Mouse (Mus musculus) heart, embryonic 12.5 days (tissue): Measurements from ENCODE around the gene Gab1. TPM values are rescaled to one million over a fixed set of nuclear protein-coding genes. Genes with fewer than 3 reads are reported as not detected.
A peak's percentile ranks its signal among the peaks of the same experiment; 100 is the strongest.

ENCODE experiments used
- ATAC-seq: fragments of 200-750 bp; cut with Nextera tagmentation; 2 replicates; pipeline ENCODE4 v1.8.0; 2017; ENCODE audit warnings: moderate TSS enrichment, moderate library complexity; ENCODE audit not compliant: insufficient number of reproducible peaks, low FRiP score
- H3K27ac ChIP-seq: fragments of 300-500 bp; sonication (generic); 2 replicates; pipeline ENCODE4 v1.5.1; 2016; ENCODE audit warnings: mild to moderate bottlenecking, moderate library complexity; ENCODE audit not compliant: poor library complexity, severe bottlenecking
- H3K27me3 ChIP-seq: fragments of 300-500 bp; sonication (generic); replicated peaks from 2 replicates; pipeline ENCODE4 v1.6.1; 2016; ENCODE audit warnings: mild to moderate bottlenecking, moderate library complexity
- H3K36me3 ChIP-seq: fragments of 300-500 bp; sonication (generic); 2 replicates; pipeline ENCODE4 v1.6.1; 2016; ENCODE audit warnings: mild to moderate bottlenecking, moderate library complexity
- H3K4me1 ChIP-seq: fragments of 300-500 bp; sonication (generic); replicated peaks from 2 replicates; pipeline ENCODE4 v1.6.1; 2016; ENCODE audit warnings: mild to moderate bottlenecking
- H3K4me2 ChIP-seq: fragments of 300-500 bp; sonication (generic); 2 replicates; pipeline ENCODE4 v1.6.1; 2016; ENCODE audit warnings: mild to moderate bottlenecking, moderate library complexity
- H3K4me3 ChIP-seq: fragments of 300-500 bp; sonication (generic); 2 replicates; pipeline ENCODE4 v1.5.1; 2016; ENCODE audit warnings: mild to moderate bottlenecking
- H3K9ac ChIP-seq: fragments of 300-500 bp; sonication (generic); 2 replicates; pipeline ENCODE4 v1.6.1; 2016; ENCODE audit warnings: mild to moderate bottlenecking, moderate library complexity
- H3K9me3 ChIP-seq: fragments of 300-500 bp; sonication (generic); replicated peaks from 2 replicates; pipeline ENCODE4 v1.6.1; 2016; ENCODE audit warnings: mild to moderate bottlenecking, moderate library complexity
- WGBS: fragments of 180-500 bp; shearing (Covaris S2); methylation state at CpG from one replicate; pipeline ENCODE4 v1.1.7; 2016; 5-methylcytosine and 5-hydroxymethylcytosine counted together
- polyA plus RNA-seq: library from polyadenylated mRNA; unstranded; fragments of >200 nt; fragmentation: Nextera tagmentation; extraction: Ambion mirVana; gene quantifications from 2 replicates; pipeline ENCODE4 v1.2.1, GENCODE M21; 2016

The Gab1 gene
- polyA plus RNA-seq, 1 experiment from 2014 or later: 42.5 TPM

GRCm38 (mm10) chr8:80902354-80902753 is 22.0 kb upstream of the Gab1 start:
- Histone ChIP-seq H3K27ac (no peak overlapping the region), H3K4me3 (no peak overlapping the region), H3K9me3 (no peaks in the 10 kb centered on the region), H3K4me1 (0 out of 2 replicates have a peak, but pooled peaks cover 5% of the 10 kb centered on the region), H3K9ac (no peak overlapping the region), H3K27me3 (no peaks in the 10 kb centered on the region), H3K36me3 (no peaks in the 10 kb centered on the region), H3K4me2 (no peak overlapping the region)
- 57% methylated on average over 9 of the region's 9 CpGs for WGBS
- no peak for ATAC-seq

GRCm38 (mm10) chr8:80899364-80899763 is 19.0 kb upstream of the Gab1 start:
- no peak overlapping the region for H3K4me3 ChIP-seq
- no peak overlapping the region for H3K4me2 ChIP-seq
- 0 out of 2 replicates have a peak, but pooled peaks cover 3% of the 10 kb centered on the region for H3K9me3 ChIP-seq
- H3K9ac ChIP-seq: no peak overlapping the region
- H3K4me1 ChIP-seq: peaks cover 18% of the 10 kb centered on the region
- ATAC-seq: no peak
- no peaks in the 10 kb centered on the region for H3K36me3 ChIP-seq
- no peaks in the 10 kb centered on the region for H3K27me3 ChIP-seq
- no peak overlapping the region for H3K27ac ChIP-seq

- 0 out of 2 replicates have a peak, but pooled peaks cover 3% of the 10 kb centered on the region for H3K9me3 ChIP-seq
- peaks cover 13% of the 10 kb centered on the region for H3K4me1 ChIP-seq
- no peaks in the 10 kb centered on the region for H3K36me3 ChIP-seq
- H3K4me3 ChIP-seq: no peak overlapping the region
- WGBS: 65% methylated on average over 5 of the region's 5 CpGs
- no peak for ATAC-seq
- H3K4me2 ChIP-seq: no peak overlapping the region
- no peak overlapping the region for H3K9ac ChIP-seq
- no peaks in the 10 kb centered on the region for H3K27me3 ChIP-seq
- no peak overlapping the region for H3K27ac ChIP-seq
Observed at GRCm38 (mm10) chr8:80896026-80896425, 15.7 kb upstream of the Gab1 start.

- H3K4me2 ChIP-seq: peak overlapping the region; percentile 49
- H3K9ac ChIP-seq: no peak overlapping the region
- no peaks in the 10 kb centered on the region for H3K36me3 ChIP-seq
- ATAC-seq: 0 out of 2 replicates have a peak, but pooled peaks have one; percentile 45
- no peaks in the 10 kb centered on the region for H3K27me3 ChIP-seq
- 26% methylated on average over 6 of the region's 6 CpGs for WGBS
- H3K4me3 ChIP-seq: 0 out of 2 replicates have a peak overlapping the region, but pooled peaks have one; percentile 3
- H3K4me1 ChIP-seq: peaks cover 13% of the 10 kb centered on the region
- 0 out of 2 replicates have a peak, but pooled peaks cover 3% of the 10 kb centered on the region for H3K9me3 ChIP-seq
- H3K27ac ChIP-seq: no peak overlapping the region
Observed at GRCm38 (mm10) chr8:80895397-80895796, 15.1 kb upstream of the Gab1 start.

- H3K27ac ChIP-seq: no peak overlapping the region
- ATAC-seq: no peak
- WGBS: 73% methylated on average over 3 of the region's 3 CpGs
Observed at GRCm38 (mm10) chr8:80894528-80894927, 14.2 kb upstream of the Gab1 start.

GRCm38 (mm10) chr8:80879426-80880195 is 708 bp downstream of the Gab1 start:
- H3K9me3 ChIP-seq: no peaks in the 10 kb centered on the region
- WGBS: under 1% methylated on average over 90 of the region's 90 CpGs
- peak overlapping the region; percentile 98 for H3K27ac ChIP-seq
- peak; percentile 56 for ATAC-seq
- H3K4me1 ChIP-seq: peaks cover 15% of the 10 kb centered on the region
- peak overlapping the region; percentile 83 for H3K4me3 ChIP-seq
- no peaks in the 10 kb centered on the region for H3K36me3 ChIP-seq
- peak overlapping the region; percentile 90 for H3K9ac ChIP-seq
- peak overlapping the region; percentile 79 for H3K4me2 ChIP-seq
- no peaks in the 10 kb centered on the region for H3K27me3 ChIP-seq

More at GRCm38 (mm10) chr8:80894528-80894927, 14.2 kb upstream of the Gab1 start:
- Histone ChIP-seq H3K4me3 (no peak overlapping the region), H3K4me1 (peaks cover 13% of the 10 kb centered on the region), H3K9me3 (0 out of 2 replicates have a peak, but pooled peaks cover 3% of the 10 kb centered on the region), H3K9ac (no peak overlapping the region), H3K36me3 (no peaks in the 10 kb centered on the region), H3K4me2 (no peak overlapping the region), H3K27me3 (no peaks in the 10 kb centered on the region)

- WGBS: under 1% methylated on average over 26 of the region's 26 CpGs
- H3K9ac ChIP-seq: peak overlapping the region; percentile 90
- H3K4me2 ChIP-seq: peak overlapping the region; percentile 79
- H3K9me3 ChIP-seq: no peaks in the 10 kb centered on the region
- ATAC-seq: 0 out of 2 replicates have a peak, but pooled peaks have one; percentile 6
- H3K4me3 ChIP-seq: peak overlapping the region; percentile 83
- no peaks in the 10 kb centered on the region for H3K36me3 ChIP-seq
- H3K27me3 ChIP-seq: no peaks in the 10 kb centered on the region
- H3K4me1 ChIP-seq: peaks cover 22% of the 10 kb centered on the region
- peak overlapping the region; percentile 98 for H3K27ac ChIP-seq
Observed at GRCm38 (mm10) chr8:80878801-80879425, 1.4 kb downstream of the Gab1 start.

GRCm38 (mm10) chr8:80878146-80878545 is 2.2 kb downstream of the Gab1 start:
- no peaks in the 10 kb centered on the region for H3K36me3 ChIP-seq
- H3K4me1 ChIP-seq: peaks cover 30% of the 10 kb centered on the region
- peak overlapping the region; percentile 79 for H3K4me2 ChIP-seq
- no peaks in the 10 kb centered on the region for H3K27me3 ChIP-seq
- peak overlapping the region; percentile 90 for H3K9ac ChIP-seq
- H3K27ac ChIP-seq: no peak overlapping the region
- ATAC-seq: no peak
- H3K4me3 ChIP-seq: peak overlapping the region; percentile 83
- WGBS: 31% methylated on average over 9 of the region's 9 CpGs
- H3K9me3 ChIP-seq: no peaks in the 10 kb centered on the region

GRCm38 (mm10) chr8:80875537-80875936 is 4.8 kb downstream of the Gab1 start:
- 89% methylated on average over 6 of the region's 6 CpGs for WGBS
- Histone ChIP-seq H3K4me2 (no peak overlapping the region), H3K9me3 (no peaks in the 10 kb centered on the region), H3K36me3 (no peaks in the 10 kb centered on the region), H3K9ac (no peak overlapping the region), H3K27ac (no peak overlapping the region), H3K27me3 (no peaks in the 10 kb centered on the region), H3K4me1 (peaks cover 50% of the 10 kb centered on the region), H3K4me3 (no peak overlapping the region)
- no peak for ATAC-seq

- H3K27me3 ChIP-seq: no peaks in the 10 kb centered on the region
- WGBS: 64% methylated on average over 10 of the region's 10 CpGs
- H3K4me3 ChIP-seq: no peak overlapping the region
- H3K36me3 ChIP-seq: no peaks in the 10 kb centered on the region
- H3K4me2 ChIP-seq: peak overlapping the region; percentile 25; the same call in 1 of the 2 replicates
- ATAC-seq: no peak
- H3K4me1 ChIP-seq: peaks cover 67% of the 10 kb centered on the region
- peak overlapping the region; percentile 41 for H3K9ac ChIP-seq
- no peak overlapping the region for H3K27ac ChIP-seq
- H3K9me3 ChIP-seq: no peaks in the 10 kb centered on the region
Observed at GRCm38 (mm10) chr8:80873723-80874427, 6.4 kb downstream of the Gab1 start.

GRCm38 (mm10) chr8:80872688-80873087 is 7.6 kb downstream of the Gab1 start:
- no peaks in the 10 kb centered on the region for H3K27me3 ChIP-seq
- no peak overlapping the region for H3K4me2 ChIP-seq
- peak overlapping the region; percentile 50 for H3K9ac ChIP-seq
- WGBS: 49% methylated on average over 4 of the region's 4 CpGs
- H3K4me1 ChIP-seq: peaks cover 73% of the 10 kb centered on the region
- H3K27ac ChIP-seq: 0 out of 2 replicates have a peak overlapping the region, but pooled peaks have one; percentile 41
- no peak overlapping the region for H3K4me3 ChIP-seq
- no peaks in the 10 kb centered on the region for H3K36me3 ChIP-seq
- no peak for ATAC-seq
- H3K9me3 ChIP-seq: no peaks in the 10 kb centered on the region
